Mouse (Mus musculus) MEL (cell line): ENCODE measurements around the gene Ogt. TPM values are rescaled to one million over a fixed set of nuclear protein-coding genes. Genes with fewer than 3 reads are reported as not detected.
A peak's percentile ranks its signal among the peaks of the same experiment; 100 is the strongest.

Source experiments
- DNase-seq: peaks from one replicate; pipeline ENCODE4 v3.0.0; 2011; ENCODE audit warnings: low read depth, low spot score
- H3K27ac ChIP-seq: 2 replicates; pipeline ENCODE4 v1.5.1; 2012; ENCODE audit warnings: low read depth, mild to moderate bottlenecking, control low read depth, low read length, moderate library complexity; ENCODE audit not compliant: control insufficient read depth
- H3K27me3 ChIP-seq, 2 experiments: fragments of 150-350 bp in 1 of 2; sonication (generic) in 1 of 2; 2 replicates each; pipeline ENCODE4 v1.6.1; 2012; ENCODE audit warnings: low read length in 2 of 2, mild to moderate bottlenecking in 2 of 2, improper control_type of control experiment in 1 of 2, moderate library complexity in 1 of 2; ENCODE audit not compliant: insufficient read depth in 2 of 2, control insufficient read depth in 1 of 2
- H3K36me3 ChIP-seq, 2 experiments: 2 replicates each; pipeline ENCODE4 v1.6.1; 2012 to 2014; ENCODE audit warnings: low read length in 2 of 2, improper control_type of control experiment in 1 of 2, inconsistent platforms in 1 of 2, mild to moderate bottlenecking in 1 of 2; ENCODE audit not compliant: insufficient read depth in 2 of 2, control insufficient read depth in 1 of 2
- H3K4me1 ChIP-seq, 2 experiments: fragments of 150-350 bp in 1 of 2; sonication (generic) in 1 of 2; 2 replicates each; pipeline ENCODE4 v1.6.1; 2012; ENCODE audit warnings: low read length in 2 of 2, improper control_type of control experiment in 1 of 2, mild to moderate bottlenecking in 1 of 2; ENCODE audit not compliant: insufficient read depth in 2 of 2, control insufficient read depth in 1 of 2
- H3K4me3 ChIP-seq, 2 experiments: fragments of 150-350 bp in 1 of 2; sonication (generic) in 1 of 2; 2 replicates each; pipeline ENCODE4 v1.5.1; 2012; ENCODE audit warnings: low read depth in 2 of 2, low read length in 2 of 2, mild to moderate bottlenecking in 2 of 2, moderate library complexity in 2 of 2, control low read depth in 1 of 2, improper control_type of control experiment in 1 of 2; ENCODE audit not compliant: control insufficient read depth in 1 of 2, insufficient read depth in 1 of 2
- H3K79me2 ChIP-seq: 2 replicates; pipeline ENCODE4 v1.6.1; 2012; ENCODE audit warnings: mild to moderate bottlenecking, low read length, moderate library complexity; ENCODE audit not compliant: control insufficient read depth, poor library complexity, insufficient read depth
- H3K9ac ChIP-seq: 2 replicates; pipeline ENCODE4 v1.6.1; 2012; ENCODE audit warnings: low read depth, mild to moderate bottlenecking, control low read depth, low read length, moderate library complexity; ENCODE audit not compliant: control insufficient read depth, poor library complexity, severe bottlenecking
- H3K9me3 ChIP-seq: fragments of 150-350 bp; sonication (generic); replicated peaks from 2 replicates; pipeline ENCODE4 v1.6.1; 2012; ENCODE audit warnings: mild to moderate bottlenecking, low read length, improper control_type of control experiment, moderate library complexity; ENCODE audit not compliant: insufficient read depth
- BHLHE40 ChIP-seq: IDR thresholded peaks from 2 replicates; pipeline ENCODE4 v1.6.1; 2012; ENCODE audit warnings: low read depth, mild to moderate bottlenecking, inconsistent platforms, low read length, improper control_type of control experiment, borderline replicate concordance
- CHD1 ChIP-seq: IDR thresholded peaks from 2 replicates; pipeline ENCODE4 v1.6.1; 2012; ENCODE audit warnings: low read depth, mild to moderate bottlenecking, inconsistent platforms, low read length, improper control_type of control experiment
- ELF1 ChIP-seq: IDR thresholded peaks from 2 replicates; pipeline ENCODE4 v1.6.1; 2014; ENCODE audit warnings: low read depth, mild to moderate bottlenecking, inconsistent platforms, low read length, improper control_type of control experiment, moderate library complexity
- EP300 ChIP-seq, 2 experiments: IDR thresholded peaks; 2 replicates each; pipeline ENCODE4 v1.6.1; 2011; ENCODE audit warnings: improper control_type of control experiment in 2 of 2, low read length in 2 of 2, low read depth in 1 of 2, mild to moderate bottlenecking in 1 of 2
- ETS1 ChIP-seq: IDR thresholded peaks from 2 replicates; pipeline ENCODE4 v1.6.1; 2012; ENCODE audit warnings: low read depth, mild to moderate bottlenecking, inconsistent platforms, low read length, improper control_type of control experiment, moderate library complexity
- GATA1 ChIP-seq: IDR thresholded peaks from 2 replicates; pipeline ENCODE4 v1.6.1; 2011; ENCODE audit warnings: low read depth, low read length, improper control_type of control experiment
- HCFC1 ChIP-seq: IDR thresholded peaks from 2 replicates; pipeline ENCODE4 v1.6.1; 2012; ENCODE audit warnings: low read depth, mild to moderate bottlenecking, inconsistent platforms, low read length, improper control_type of control experiment, moderate library complexity
- JUND ChIP-seq: IDR thresholded peaks from 2 replicates; pipeline ENCODE4 v1.6.1; 2011; ENCODE audit warnings: low read depth, mild to moderate bottlenecking, improper control_type of control experiment, low read length
- MAX ChIP-seq: IDR thresholded peaks from 2 replicates; pipeline ENCODE4 v1.6.1; 2011; ENCODE audit warnings: low read length, improper control_type of control experiment
- MYB ChIP-seq: IDR thresholded peaks from 2 replicates; pipeline ENCODE4 v1.6.1; 2011; ENCODE audit warnings: mild to moderate bottlenecking, low read depth, low read length, improper control_type of control experiment
- MYC ChIP-seq: IDR thresholded peaks from 2 replicates; pipeline ENCODE4 v1.6.1; 2011; ENCODE audit warnings: low read depth, mild to moderate bottlenecking, low read length, improper control_type of control experiment, moderate library complexity
- NRF1 ChIP-seq: IDR thresholded peaks from 2 replicates; pipeline ENCODE4 v1.6.1; 2014; ENCODE audit warnings: low read depth, mild to moderate bottlenecking, inconsistent platforms, low read length, improper control_type of control experiment, moderate library complexity; ENCODE audit not compliant: poor library complexity, insufficient read depth, severe bottlenecking
- POLR2A ChIP-seq, 2 experiments: IDR thresholded peaks; 2 replicates each; pipeline ENCODE4 v1.6.1; 2011 to 2012; ENCODE audit warnings: low read length in 2 of 2, mild to moderate bottlenecking in 2 of 2, control low read depth in 1 of 2, improper control_type of control experiment in 1 of 2, low read depth in 1 of 2, moderate library complexity in 1 of 2; ENCODE audit not compliant: control insufficient read depth in 1 of 2, insufficient read depth in 1 of 2, poor library complexity in 1 of 2
- POLR2AphosphoS2 ChIP-seq: IDR thresholded peaks from 2 replicates; pipeline ENCODE4 v1.6.1; 2011; ENCODE audit warnings: low read length, improper control_type of control experiment
- RAD21 ChIP-seq: IDR thresholded peaks from 2 replicates; pipeline ENCODE4 v1.6.1; 2011; ENCODE audit warnings: mild to moderate bottlenecking, low read depth, low read length, improper control_type of control experiment
- USF2 ChIP-seq, 2 experiments: IDR thresholded peaks; 2 replicates each; pipeline ENCODE4 v1.6.1; 2011 to 2012; ENCODE audit warnings: improper control_type of control experiment in 2 of 2, low read length in 2 of 2, borderline replicate concordance in 1 of 2, inconsistent platforms in 1 of 2, low read depth in 1 of 2, mild to moderate bottlenecking in 1 of 2; ENCODE audit not compliant: insufficient read depth in 1 of 2
- ZMIZ1 ChIP-seq: IDR thresholded peaks from 2 replicates; pipeline ENCODE4 v1.6.1; 2012; ENCODE audit warnings: low read depth, mild to moderate bottlenecking, inconsistent platforms, low read length, improper control_type of control experiment, moderate library complexity
- polyA plus RNA-seq, 2 experiments: library from polyadenylated mRNA; stranded (reverse) in 1 of 2; unstranded in 1 of 2; fragments of >175 nt in 1 of 2; fragments of >200 nt in 1 of 2; gene quantifications; 2 replicates each; pipeline versions ENCODE4 v1.2.1 to v1.2.4; 2012; ENCODE audit warnings: low replicate concordance in 2 of 2, low read depth in 1 of 2; ENCODE audit not compliant: insufficient read length in 2 of 2, insufficient read depth in 1 of 2, missing spikeins in 1 of 2
- total RNA-seq: library from RNA; depleted of rRNA; stranded (reverse); fragments of 300-350 nt; gene quantifications from 2 replicates; pipeline ENCODE4 v1.2.3, GENCODE M21; 2012

The Ogt gene
- total and polyA plus RNA-seq, 3 experiments: 20.2 to 41.2 TPM; not detected in 1

- H3K36me3 ChIP-seq: peaks cover 11 to 17% of the 10 kb centered on the region in 2 experiments
- no peaks in the 10 kb centered on the region for H3K9me3 ChIP-seq
- H3K27ac ChIP-seq: peak overlapping the region; percentile 77
- peak overlapping the region; percentile 72 for H3K9ac ChIP-seq
- no peak for DNase-seq
- TF ChIP-seq MYB: no peak
- no peak for TF ChIP-seq POLR2AphosphoS2
- no peak for TF ChIP-seq ETS1
- no peak for TF ChIP-seq USF2 (IDR thresholded peaks at IDR 0.05; ENCODE audit: borderline replicate concordance in 1 of 2, insufficient read depth in 1 of 2, low read depth in 1 of 2, low read length in 2 of 2)
- no peak for TF ChIP-seq JUND
- TF ChIP-seq MAX: 0 out of 2 replicates have a peak, but pooled peaks have one; percentile 30
- peak; percentile 51; the same call in 1 of the 2 replicates for TF ChIP-seq ZMIZ1
- no peak for TF ChIP-seq HCFC1
- TF ChIP-seq GATA1: no peak
- TF ChIP-seq ELF1: no peak
- no peak for TF ChIP-seq MYC
- no peak for TF ChIP-seq RAD21
- TF ChIP-seq NRF1: no peak
- TF ChIP-seq BHLHE40: no peak
- no peak; a peak in 1 of 4 replicates for TF ChIP-seq EP300 (IDR thresholded peaks at IDR 0.05; ENCODE audit: low read depth in 1 of 2, low read length in 2 of 2)
- H3K27me3 ChIP-seq: no peaks in the 10 kb centered on the region
- peaks cover 3% of the 10 kb centered on the region in 2 experiments; a peak in 2 of 4 replicates for H3K4me1 ChIP-seq
- peak overlapping the region; percentile 63 to 72 for H3K4me3 ChIP-seq
- H3K79me2 ChIP-seq: peaks cover 33% of the 10 kb centered on the region
Measured at GRCm38 (mm10) chrX:101639306-101639705, 554 bp upstream of the Ogt start.

GRCm38 (mm10) chrX:101640194-101641160 is 617 bp downstream of the Ogt start:
- TF ChIP-seq POLR2A (IDR thresholded peaks at IDR 0.05; ENCODE audit: control insufficient read depth in 1 of 2, insufficient read depth in 1 of 2, low read depth in 1 of 2, low read length in 2 of 2, poor library complexity in 1 of 2) (peak in 1 of 2 experiments; percentile 35; a peak in 1 of 4 replicates), CHD1 (no peak; the same call in 1 of the 2 replicates), MYC (peak; percentile 4; the same call in 1 of the 2 replicates), GATA1 (peak; percentile 26; the same call in 1 of the 2 replicates), BHLHE40 (peak; percentile 61; the same call in 1 of the 2 replicates)
- H3K36me3 ChIP-seq: peaks cover 11 to 22% of the 10 kb centered on the region in 2 experiments
- H3K4me1 ChIP-seq: peaks cover 3% of the 10 kb centered on the region in 2 experiments; a peak in 2 of 4 replicates
- no peaks in the 10 kb centered on the region for H3K9me3 ChIP-seq
- DNase-seq: peak; percentile 63
- peak overlapping the region; percentile 99 for H3K9ac ChIP-seq
- H3K4me3 ChIP-seq: peak overlapping the region; percentile 77 to 92
- H3K79me2 ChIP-seq: peaks cover 35% of the 10 kb centered on the region
- peak overlapping the region; percentile 88 for H3K27ac ChIP-seq
- H3K27me3 ChIP-seq: no peaks in the 10 kb centered on the region
